Mouse (Mus musculus) hematopoietic multipotent progenitor cell, adult 10-12 weeks (in vitro differentiated cells): Measurements from ENCODE around the gene Elane. TPM values are rescaled to one million over a fixed set of nuclear protein-coding genes. Genes with fewer than 3 reads are reported as not detected.

Source experiments
- polyA plus RNA-seq: library from polyadenylated mRNA; stranded (reverse); fragments of >175 nt; gene quantifications from 2 replicates; pipeline ENCODE4 v1.2.3, GENCODE M21; 2012; ENCODE audit warnings: low replicate concordance

Elane gene
- polyA plus RNA-seq: 11.5 and 13.6 TPM in 2 replicates

GRCm38 (mm10) chr10:79886054-79886453 is at the start of gene Elane:
Gene Elane, plus strand, starts transcription at chr10:79886247.

GRCm38 (mm10) chr10:79853860-79854795 is 31.9 kb upstream of the Elane start, which contains the start of gene Ptbp1:
Gene Ptbp1, plus strand, starts transcription at chr10:79854427.

GRCm38 (mm10) chr10:79874290-79874862 is 11.7 kb upstream of the Elane start, which contains the start of the genes Prtn3 and Plppr3:
Gene Prtn3, plus strand, starts transcription at chr10:79874476.
Gene Plppr3, minus strand, starts transcription at chr10:79874634.

GRCm38 (mm10) chr10:79890670-79891069 is 4.6 kb downstream of the Elane start, which contains the start of gene Cfd:
Gene Cfd, plus strand, starts transcription at chr10:79890853.

GRCm38 (mm10) chr10:79908167-79909091 is 22.4 kb downstream of the Elane start, which contains the start of gene Med16:
Gene Med16, minus strand, starts transcription at chr10:79908923.

GRCm38 (mm10) chr10:79910556-79910955 is 24.5 kb downstream of the Elane start, which contains the start of gene Gm26602:
Gene Gm26602, plus strand, starts transcription at chr10:79910856.

GRCm38 (mm10) chr10:79916808-79917531 is 30.9 kb downstream of the Elane start, which contains the start of gene Kiss1r:
Gene Kiss1r, plus strand, starts transcription at chr10:79916971.

GRCm38 (mm10) chr10:79920958-79921535 is 35.0 kb downstream of the Elane start, which contains the start of gene R3hdm4:
Gene R3hdm4, minus strand, starts transcription at chr10:79921208.

GRCm38 (mm10) chr10:79926491-79927323 is 40.7 kb downstream of the Elane start, which contains the start of gene Arid3a:
Gene Arid3a, plus strand, starts transcription at chr10:79927043.

Other genes starting within 250 kb of the Elane start
- gene Shc2, start 248.3 kb upstream of the Elane start, polyA plus RNA-seq: 0.10 TPM in 1 of 2 replicates, not detected in the other
- not detected in 2 replicates for gene Odf3l2, start 240.5 kb upstream of the Elane start, polyA plus RNA-seq
- 0.47 and 1.1 TPM in 2 replicates for gene Madcam1, start 221.7 kb upstream of the Elane start, polyA plus RNA-seq
- gene Tpgs1, start 216.9 kb upstream of the Elane start, polyA plus RNA-seq: 102 and 157 TPM in 2 replicates
- gene Cdc34, start 204.1 kb upstream of the Elane start, polyA plus RNA-seq: 189 and 251 TPM in 2 replicates
- 2.7 and 3.9 TPM in 2 replicates for gene Gzmm, start 197.2 kb upstream of the Elane start, polyA plus RNA-seq
- gene Bsg, start 181.8 kb upstream of the Elane start, polyA plus RNA-seq: 581 and 590 TPM in 2 replicates
- 0.37 and 1.3 TPM in 2 replicates for gene Hcn2, start 169.6 kb upstream of the Elane start, polyA plus RNA-seq
- gene Polrmt, start 139.7 kb upstream of the Elane start, polyA plus RNA-seq: 36.7 and 50.9 TPM in 2 replicates
- not detected in 2 replicates for gene Fgf22, start 131.2 kb upstream of the Elane start, polyA plus RNA-seq
- 177 and 359 TPM in 2 replicates for gene Rnf126, start 119.3 kb upstream of the Elane start, polyA plus RNA-seq
- gene Fstl3, start 109.0 kb upstream of the Elane start, polyA plus RNA-seq: 4.2 and 4.3 TPM in 2 replicates
- 0.31 and 0.33 TPM in 2 replicates for gene Prss57, start 95.3 kb upstream of the Elane start, polyA plus RNA-seq
- gene Palm, start 92.7 kb upstream of the Elane start, polyA plus RNA-seq: 23.6 and 106 TPM in 2 replicates
- 0.25 and 0.27 TPM in 2 replicates for gene Misp, start 65.3 kb upstream of the Elane start, polyA plus RNA-seq
- 339 and 505 TPM in 2 replicates for gene Ptbp1, start 31.8 kb upstream of the Elane start, polyA plus RNA-seq
- gene Prtn3, start 11.8 kb upstream of the Elane start, polyA plus RNA-seq: 14.3 and 43.0 TPM in 2 replicates
- 0.57 and 2.3 TPM in 2 replicates for gene Plppr3, start 11.6 kb upstream of the Elane start, polyA plus RNA-seq
- not detected in 2 replicates for gene Cfd, start 4.6 kb downstream of the Elane start, polyA plus RNA-seq
- gene Med16, start 22.7 kb downstream of the Elane start, polyA plus RNA-seq: 45.3 and 64.9 TPM in 2 replicates
- 0.88 TPM in 1 of 2 replicates, not detected in the other for gene Gm26602, start 24.6 kb downstream of the Elane start, polyA plus RNA-seq
- 1.2 and 3.0 TPM in 2 replicates for gene Kiss1r, start 30.7 kb downstream of the Elane start, polyA plus RNA-seq
- 194 and 217 TPM in 2 replicates for gene R3hdm4, start 35.0 kb downstream of the Elane start, polyA plus RNA-seq
- 90.3 and 327 TPM in 2 replicates for gene Arid3a, start 40.8 kb downstream of the Elane start, polyA plus RNA-seq
- 29.7 and 32.3 TPM in 2 replicates for gene Wdr18, start 73.9 kb downstream of the Elane start, polyA plus RNA-seq
- gene Grin3b, start 84.5 kb downstream of the Elane start, polyA plus RNA-seq: 0.17 and 0.43 TPM in 2 replicates
- gene Tmem259, start 98.1 kb downstream of the Elane start, polyA plus RNA-seq: 311 and 927 TPM in 2 replicates
- gene Cnn2, start 102.3 kb downstream of the Elane start, polyA plus RNA-seq: 876 and 1,258 TPM in 2 replicates
- 42.0 and 76.1 TPM in 2 replicates for gene Abca7, start 110.2 kb downstream of the Elane start, polyA plus RNA-seq
- 660 and 1,623 TPM in 2 replicates for gene Arhgap45, start 130.4 kb downstream of the Elane start, polyA plus RNA-seq
- 68.4 and 166 TPM in 2 replicates for gene Polr2e, start 153.5 kb downstream of the Elane start, polyA plus RNA-seq
- 298 and 797 TPM in 2 replicates for gene Gpx4, start 160.9 kb downstream of the Elane start, polyA plus RNA-seq
- gene Sbno2, start 219.3 kb downstream of the Elane start, polyA plus RNA-seq: 99.1 and 152 TPM in 2 replicates
- gene Stk11, start 229.6 kb downstream of the Elane start, polyA plus RNA-seq: 99.1 and 132 TPM in 2 replicates